Mouse (Mus musculus) erythroid progenitor cell, adult 5-6 weeks (primary cell): ENCODE measurements around the gene Rab24. TPM values are rescaled to one million over a fixed set of nuclear protein-coding genes. Genes with fewer than 3 reads are reported as not detected.

ENCODE experiments used
- total RNA-seq, 2 experiments: library from RNA; stranded (forward) in 1 of 2; stranded (reverse) in 1 of 2; fragments of 150-400 nt in 1 of 2; fragments of 186-747, 209-891 nt in 1 of 2; gene quantifications; 2 replicates each; pipeline versions ENCODE4 v1.2.3 to v1.2.4; 2015 to 2017; ENCODE audit warnings: low replicate concordance in 2 of 2

Rab24 gene
- total RNA-seq, 2 experiments from 2014 or later = 19.8 to 153 TPM

Other genes with a start within 250 kb of the Rab24 start
- 50.1 and 87.2 TPM in 2 replicates for gene Uimc1, start 221.6 kb downstream of the Rab24 start, total RNA-seq (2015; ENCODE audit: low replicate concordance)
- 92.4 and 105 TPM in 2 replicates for gene Uimc1, start 221.6 kb downstream of the Rab24 start, total RNA-seq (2017; ENCODE audit: low replicate concordance)
- 17.2 and 19.8 TPM in 2 replicates for gene Zfp346, start 216.6 kb downstream of the Rab24 start, total RNA-seq (2015; ENCODE audit: low replicate concordance)
- 21.1 and 21.5 TPM in 2 replicates for gene Zfp346, start 216.6 kb downstream of the Rab24 start, total RNA-seq (2017; ENCODE audit: low replicate concordance)
- gene Gm17617, start 188.4 kb downstream of the Rab24 start, total RNA-seq (2015; ENCODE audit: low replicate concordance) = not detected in 2 replicates
- gene Gm17617, start 188.4 kb downstream of the Rab24 start, total RNA-seq (2017; ENCODE audit: low replicate concordance) = not detected in 2 replicates
- gene Fgfr4, start 169.3 kb downstream of the Rab24 start, total RNA-seq (2015; ENCODE audit: low replicate concordance) = not detected in 2 replicates
- gene Fgfr4, start 169.3 kb downstream of the Rab24 start, total RNA-seq (2017; ENCODE audit: low replicate concordance) = not detected in 2 replicates
- 36.9 and 38.2 TPM in 2 replicates for gene Nsd1, start 112.2 kb downstream of the Rab24 start, total RNA-seq (2015; ENCODE audit: low replicate concordance)
- 50.6 and 85.7 TPM in 2 replicates for gene Nsd1, start 112.2 kb downstream of the Rab24 start, total RNA-seq (2017; ENCODE audit: low replicate concordance)
- gene Prelid1, start 1.4 kb downstream of the Rab24 start, total RNA-seq (2015; ENCODE audit: low replicate concordance) = 81.3 and 131 TPM in 2 replicates
- 30.9 and 39.1 TPM in 2 replicates for gene Prelid1, start 1.4 kb downstream of the Rab24 start, total RNA-seq (2017; ENCODE audit: low replicate concordance)
- gene Mxd3, start 7.9 kb upstream of the Rab24 start, total RNA-seq (2015; ENCODE audit: low replicate concordance) = 293 and 332 TPM in 2 replicates
- gene Mxd3, start 7.9 kb upstream of the Rab24 start, total RNA-seq (2017; ENCODE audit: low replicate concordance) = 162 and 195 TPM in 2 replicates
- gene Lman2, start 40.8 kb upstream of the Rab24 start, total RNA-seq (2015; ENCODE audit: low replicate concordance) = 45.7 and 55.1 TPM in 2 replicates
- gene Lman2, start 40.8 kb upstream of the Rab24 start, total RNA-seq (2017; ENCODE audit: low replicate concordance) = 56.6 and 75.6 TPM in 2 replicates
- gene Rgs14, start 47.8 kb upstream of the Rab24 start, total RNA-seq (2015; ENCODE audit: low replicate concordance) = 9.0 and 14.7 TPM in 2 replicates
- 4.2 and 7.9 TPM in 2 replicates for gene Rgs14, start 47.8 kb upstream of the Rab24 start, total RNA-seq (2017; ENCODE audit: low replicate concordance)
- gene Slc34a1, start 76.2 kb upstream of the Rab24 start, total RNA-seq (2015; ENCODE audit: low replicate concordance) = not detected in 2 replicates
- gene Slc34a1, start 76.2 kb upstream of the Rab24 start, total RNA-seq (2017; ENCODE audit: low replicate concordance) = not detected in 2 replicates
- not detected in 2 replicates for gene Pfn3, start 93.3 kb upstream of the Rab24 start, total RNA-seq (2015; ENCODE audit: low replicate concordance)
- gene Pfn3, start 93.3 kb upstream of the Rab24 start, total RNA-seq (2017; ENCODE audit: low replicate concordance) = not detected in 2 replicates
- not detected in 2 replicates for gene F12, start 104.8 kb upstream of the Rab24 start, total RNA-seq (2015; ENCODE audit: low replicate concordance)
- not detected in 2 replicates for gene F12, start 104.8 kb upstream of the Rab24 start, total RNA-seq (2017; ENCODE audit: low replicate concordance)
- gene Grk6, start 123.1 kb upstream of the Rab24 start, total RNA-seq (2015; ENCODE audit: low replicate concordance) = 48.2 and 55.5 TPM in 2 replicates
- 62.2 and 75.7 TPM in 2 replicates for gene Grk6, start 123.1 kb upstream of the Rab24 start, total RNA-seq (2017; ENCODE audit: low replicate concordance)
- not detected in 2 replicates for gene Prr7, start 142.3 kb upstream of the Rab24 start, total RNA-seq (2015; ENCODE audit: low replicate concordance)
- gene Prr7, start 142.3 kb upstream of the Rab24 start, total RNA-seq (2017; ENCODE audit: low replicate concordance) = not detected in 2 replicates
- not detected in 2 replicates for gene Dbn1, start 166.2 kb upstream of the Rab24 start, total RNA-seq (2015; ENCODE audit: low replicate concordance)
- 0.45 TPM in 1 of 2 replicates, not detected in the other for gene Dbn1, start 166.2 kb upstream of the Rab24 start, total RNA-seq (2017; ENCODE audit: low replicate concordance)
- gene Pdlim7, start 191.7 kb upstream of the Rab24 start, total RNA-seq (2015; ENCODE audit: low replicate concordance) = 0.84 and 1.4 TPM in 2 replicates
- gene Pdlim7, start 191.7 kb upstream of the Rab24 start, total RNA-seq (2017; ENCODE audit: low replicate concordance) = 0.15 and 3.5 TPM in 2 replicates
- 23.8 and 31.4 TPM in 2 replicates for gene Dok3, start 207.3 kb upstream of the Rab24 start, total RNA-seq (2015; ENCODE audit: low replicate concordance)
- 5.5 and 7.1 TPM in 2 replicates for gene Dok3, start 207.3 kb upstream of the Rab24 start, total RNA-seq (2017; ENCODE audit: low replicate concordance)
- gene Ddx41, start 214.7 kb upstream of the Rab24 start, total RNA-seq (2015; ENCODE audit: low replicate concordance) = 5.8 and 5.9 TPM in 2 replicates
- gene Ddx41, start 214.7 kb upstream of the Rab24 start, total RNA-seq (2017; ENCODE audit: low replicate concordance) = 9.1 and 28.7 TPM in 2 replicates
- gene Fam193b, start 249.2 kb upstream of the Rab24 start, total RNA-seq (2015; ENCODE audit: low replicate concordance) = 39.6 and 64.6 TPM in 2 replicates
- 39.5 and 47.1 TPM in 2 replicates for gene Fam193b, start 249.2 kb upstream of the Rab24 start, total RNA-seq (2017; ENCODE audit: low replicate concordance)